Mouse (Mus musculus) heart, postnatal 36 days (tissue): ENCODE data around the gene Nox4. TPM values are rescaled to one million over a fixed set of nuclear protein-coding genes. Genes with fewer than 3 reads are reported as not detected.

Experiments
- DNase-seq, 2 experiments: peaks; one replicate each; pipeline ENCODE4 v3.0.0; 2021 to 2022
- intact Hi-C: fragments of 180-260 bp; cut with DNase I; formaldehyde crosslinking; loops from one replicate; pipeline ENCODE4 v1.15.1; 2025
- total RNA-seq, 2 experiments: library from RNA; stranded (reverse); gene quantifications; 2 replicates each; pipeline ENCODE4 v1.2.3; 2021

The Nox4 gene
- total RNA-seq, result 1 to 10 TPM; 1.1 to 1.7 TPM

GRCm38 (mm10) chr7:87245856-87246579 lies at the start of gene Nox4:
Nox4 (plus strand) TSS chr7:87246096.
- intact Hi-C loops, result no loop called here
- DNase-seq, result no peak

GRCm38 (mm10) chr7:87204751-87205150 lies 41.1 kb upstream of the Nox4 start:
- DNase-seq, result no peak
- intact Hi-C loops, result no loop called here

- intact Hi-C loops, result no loop called here
- DNase-seq, result no peak
These were observed 24.2 kb upstream of the Nox4 start for GRCm38 (mm10) chr7:87221712-87222111.

GRCm38 (mm10) chr7:87222751-87223150 lies 23.1 kb upstream of the Nox4 start:
- no peak for DNase-seq
- intact Hi-C loops, result no loop called here

GRCm38 (mm10) chr7:87225617-87226016 lies 20.3 kb upstream of the Nox4 start:
- DNase-seq, result no peak
- intact Hi-C loops, result no loop called here

GRCm38 (mm10) chr7:87227051-87227948 lies 18.6 kb upstream of the Nox4 start:
- intact Hi-C loops, result no loop called here
- DNase-seq, result no peak

GRCm38 (mm10) chr7:87229502-87229901 lies 16.4 kb upstream of the Nox4 start:
- no peak for DNase-seq
- intact Hi-C loops, result no loop called here

GRCm38 (mm10) chr7:87241139-87241538 lies 4.8 kb upstream of the Nox4 start:
- no peak for DNase-seq
- intact Hi-C loops, result no loop called here

GRCm38 (mm10) chr7:87246580-87246934 lies 661 bp downstream of the Nox4 start:
- DNase-seq, result peak; percentile 25 to 29
- intact Hi-C loops, result no loop called here

GRCm38 (mm10) chr7:87246940-87247339 lies 1.0 kb downstream of the Nox4 start:
- intact Hi-C loops, result no loop called here
- DNase-seq, result no peak

GRCm38 (mm10) chr7:87247926-87248325 lies 2.0 kb downstream of the Nox4 start:
- no peak for DNase-seq
- intact Hi-C loops, result no loop called here

- intact Hi-C loops, result no loop called here
- DNase-seq, result no peak
These were observed 6.2 kb downstream of the Nox4 start for GRCm38 (mm10) chr7:87252071-87252470.

GRCm38 (mm10) chr7:87277225-87277624 lies 31.3 kb downstream of the Nox4 start:
- peak; percentile 9 to 13 for DNase-seq
- intact Hi-C loops, result loop anchor here (2.0 kb wide), 1 partner anchor 162 kb away; no protein-coding TSS in a partner anchor

- no peak for DNase-seq
- intact Hi-C loops, result no loop called here
These were observed 57.9 kb downstream of the Nox4 start for GRCm38 (mm10) chr7:87303726-87304315.

GRCm38 (mm10) chr7:87321571-87321970 lies 75.7 kb downstream of the Nox4 start:
- DNase-seq, result no peak
- intact Hi-C loops, result no loop called here

- no peak for DNase-seq
- intact Hi-C loops, result no loop called here
These were observed 76.2 kb downstream of the Nox4 start for GRCm38 (mm10) chr7:87322085-87322484.

- intact Hi-C loops, result no loop called here
- DNase-seq, result no peak
These were observed 85.1 kb downstream of the Nox4 start for GRCm38 (mm10) chr7:87330782-87331558.

- intact Hi-C loops, result no loop called here
These were observed 99.7 kb downstream of the Nox4 start for GRCm38 (mm10) chr7:87345598-87345997.

GRCm38 (mm10) chr7:87352818-87353217 lies 106.9 kb downstream of the Nox4 start:
- no peak for DNase-seq
- intact Hi-C loops, result no loop called here

More at GRCm38 (mm10) chr7:87345598-87345997, 99.7 kb downstream of the Nox4 start:
- DNase-seq, result no peak

- DNase-seq, result no peak
These were observed 121.9 kb downstream of the Nox4 start for GRCm38 (mm10) chr7:87367834-87368233.

GRCm38 (mm10) chr7:87369131-87369530 lies 123.2 kb downstream of the Nox4 start:
- DNase-seq, result no peak
- intact Hi-C loops, result no loop called here

More at GRCm38 (mm10) chr7:87367834-87368233, 121.9 kb downstream of the Nox4 start:
- intact Hi-C loops, result no loop called here
